Mouse (Mus musculus): ENCODE data around the gene Clec2d. TPM values are rescaled to one million over a fixed set of nuclear protein-coding genes. Genes with fewer than 3 reads are reported as not detected.
A peak's percentile ranks its signal among the peaks of the same experiment; 100 is the strongest.
"Not testable (repeated sequence)": the region's sequence is repeated elsewhere in the genome, so short reads cannot be mapped to it uniquely, and the experiment has no call there.

Clec2d gene
- 58.5 and 127 TPM in 2 replicates for polyA plus RNA-seq (2012; ENCODE audit: insufficient read depth, insufficient read length, missing spikeins)

DNA sequence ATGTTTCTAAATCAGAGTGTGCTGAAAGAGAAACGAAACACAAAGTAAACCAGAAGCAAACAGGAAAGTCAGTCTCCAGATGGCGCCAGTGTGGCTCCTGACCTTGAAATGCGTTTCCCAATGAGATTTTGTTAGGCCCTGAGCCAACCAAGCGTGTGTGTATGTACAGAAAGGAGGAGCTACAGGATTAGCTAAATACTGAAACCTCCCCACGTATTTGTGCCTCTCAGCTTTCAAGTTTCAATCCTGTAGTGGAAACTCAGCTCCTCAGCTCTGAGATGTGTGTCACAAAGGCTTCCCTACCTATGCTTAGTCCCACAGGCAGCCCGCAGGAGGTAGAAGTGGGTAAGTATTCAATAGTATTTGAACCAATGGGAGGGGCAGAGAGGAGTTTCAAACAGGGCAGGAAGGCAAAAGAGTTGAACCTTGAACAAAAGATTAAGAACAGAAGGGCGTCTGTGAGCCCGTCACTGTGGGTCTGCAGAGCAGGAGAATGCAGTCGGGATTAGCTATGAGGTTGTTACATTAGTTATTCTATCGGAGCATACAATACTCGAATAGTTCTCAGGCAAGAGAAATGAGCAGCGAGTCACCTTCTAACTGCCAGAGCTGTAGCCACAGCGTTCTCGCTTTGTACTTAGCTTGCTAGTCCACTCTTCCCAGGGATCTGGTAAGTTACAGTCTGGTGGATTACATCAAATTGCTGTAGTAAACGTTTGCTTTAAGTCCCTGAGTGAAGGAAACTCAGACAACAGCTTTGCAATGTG is at the start of gene Clec2d:
Gene Clec2d, plus strand, starts transcription at position 213 of the 767 bp plus-strand sequence.
- Histone ChIP-seq H3K4me3 (ENCODE audit: insufficient read depth, low read depth, low read length) (peak within 1 kb of the TSS; percentile 84), H3K27ac (replicated peaks; ENCODE audit: low read depth, low read length) (peak within 1 kb of the TSS; percentile 99)

DNA sequence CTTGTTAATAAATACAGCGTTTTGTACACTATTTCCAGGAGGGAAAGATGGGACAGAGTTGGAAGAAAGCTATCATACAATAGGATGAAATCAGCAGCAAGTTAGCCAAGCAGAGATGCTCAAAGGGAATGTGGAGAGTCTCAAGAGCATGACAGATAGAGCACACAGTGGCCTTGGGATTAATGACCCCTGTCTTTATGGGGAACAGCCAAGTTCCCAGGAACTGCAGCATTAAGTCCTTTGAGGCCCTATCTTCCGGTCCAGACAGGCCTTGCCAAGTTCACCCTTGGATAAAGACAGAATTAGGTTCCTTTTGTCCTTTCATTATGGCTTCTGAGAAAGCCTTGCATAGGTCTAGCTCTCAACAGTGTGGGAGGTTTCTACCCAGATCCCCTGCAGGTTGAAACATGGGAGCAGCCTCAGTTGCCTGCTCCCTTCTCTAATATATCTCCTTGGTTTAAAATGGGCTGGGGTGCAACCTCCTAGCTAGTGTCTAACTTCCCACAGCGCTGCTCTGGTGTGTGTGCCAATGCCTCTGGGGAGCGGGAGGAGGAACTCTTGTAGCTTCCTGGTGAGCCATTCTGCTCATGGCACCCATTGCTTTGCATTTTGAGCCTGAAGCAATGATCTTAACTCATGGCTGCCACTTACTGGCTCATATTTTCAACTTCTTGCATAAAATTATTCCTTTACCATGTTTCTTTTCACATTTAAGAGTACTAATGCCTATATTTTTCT is 47.6 kb upstream of the Clec2d start:
- 0 out of 2 replicates have a peak overlapping the region, but pooled peaks have one; percentile 33 for H3K27ac ChIP-seq (replicated peaks; ENCODE audit: low read depth, low read length)
- no peak overlapping the region for H3K4me3 ChIP-seq (ENCODE audit: insufficient read depth, low read depth, low read length)
- peaks cover 5% of the 10 kb centered on the region; the same call in 1 of the 2 replicates for H3K4me1 ChIP-seq (ENCODE audit: control insufficient read depth, insufficient read depth, insufficient read length, low read length)

More for the DNA sequence above, at the start of gene Clec2d:
- 0 out of 2 replicates have a peak, but pooled peaks cover 2% of the 10 kb centered on the region for H3K4me1 ChIP-seq (ENCODE audit: control insufficient read depth, insufficient read depth, insufficient read length, low read length)

GRCm38 (mm10) chr6:129146812-129147211 is 33.6 kb upstream of the Clec2d start:
- Histone ChIP-seq H3K27ac (replicated peaks; ENCODE audit: low read depth, low read length) (peak overlapping the region; percentile 87), H3K4me3 (ENCODE audit: insufficient read depth, low read depth, low read length) (no peak overlapping the region), H3K4me1 (ENCODE audit: control insufficient read depth, insufficient read depth, insufficient read length, low read length) (no peaks in the 10 kb centered on the region)

GRCm38 (mm10) chr6:129160103-129160502 is 20.3 kb upstream of the Clec2d start:
- H3K27ac ChIP-seq (replicated peaks; ENCODE audit: low read depth, low read length) = no peak overlapping the region
- H3K4me3 ChIP-seq (ENCODE audit: insufficient read depth, low read depth, low read length) = no peak overlapping the region
- no peaks in the 10 kb centered on the region; the same call in 1 of the 2 replicates for H3K4me1 ChIP-seq (ENCODE audit: control insufficient read depth, insufficient read depth, insufficient read length, low read length)

DNA sequence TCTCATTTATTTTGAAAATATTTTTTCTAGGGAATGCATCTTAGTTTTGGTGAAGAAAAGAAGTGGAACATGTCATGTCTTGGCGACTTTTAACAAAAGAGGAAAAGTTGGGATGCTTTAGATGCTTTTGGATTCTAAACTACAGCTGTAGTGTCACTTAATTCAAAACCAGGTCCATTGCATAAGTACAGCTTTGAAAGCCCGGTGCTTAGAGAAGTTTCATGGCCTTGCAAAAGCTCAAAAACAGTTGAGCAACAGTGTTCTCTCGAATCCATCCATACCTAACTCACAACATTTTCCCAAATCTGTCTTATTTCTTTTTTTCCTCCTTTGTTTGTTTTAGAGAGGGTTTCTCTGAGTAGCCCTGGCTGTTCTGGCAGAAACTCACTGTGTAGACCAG is 19.3 kb upstream of the Clec2d start:
- no peaks in the 10 kb centered on the region; the same call in 1 of the 2 replicates for H3K4me1 ChIP-seq (ENCODE audit: control insufficient read depth, insufficient read depth, insufficient read length, low read length)
- H3K27ac ChIP-seq (replicated peaks; ENCODE audit: low read depth, low read length) = peak overlapping the region; percentile 96
- no peak overlapping the region for H3K4me3 ChIP-seq (ENCODE audit: insufficient read depth, low read depth, low read length)

- peak overlapping the region; percentile 77 for H3K27ac ChIP-seq (replicated peaks; ENCODE audit: low read depth, low read length)
- no peaks in the 10 kb centered on the region; the same call in 1 of the 2 replicates for H3K4me1 ChIP-seq (ENCODE audit: control insufficient read depth, insufficient read depth, insufficient read length, low read length)
- no peak overlapping the region for H3K4me3 ChIP-seq (ENCODE audit: insufficient read depth, low read depth, low read length)
These were observed 18.5 kb upstream of the Clec2d start for GRCm38 (mm10) chr6:129161951-129162350.

GRCm38 (mm10) chr6:129162587-129163159 is 17.7 kb upstream of the Clec2d start:
- H3K4me3 ChIP-seq (ENCODE audit: insufficient read depth, low read depth, low read length) = no peak overlapping the region
- no peak overlapping the region for H3K27ac ChIP-seq (replicated peaks; ENCODE audit: low read depth, low read length)
- H3K4me1 ChIP-seq (ENCODE audit: control insufficient read depth, insufficient read depth, insufficient read length, low read length) = no peaks in the 10 kb centered on the region; the same call in 1 of the 2 replicates

DNA sequence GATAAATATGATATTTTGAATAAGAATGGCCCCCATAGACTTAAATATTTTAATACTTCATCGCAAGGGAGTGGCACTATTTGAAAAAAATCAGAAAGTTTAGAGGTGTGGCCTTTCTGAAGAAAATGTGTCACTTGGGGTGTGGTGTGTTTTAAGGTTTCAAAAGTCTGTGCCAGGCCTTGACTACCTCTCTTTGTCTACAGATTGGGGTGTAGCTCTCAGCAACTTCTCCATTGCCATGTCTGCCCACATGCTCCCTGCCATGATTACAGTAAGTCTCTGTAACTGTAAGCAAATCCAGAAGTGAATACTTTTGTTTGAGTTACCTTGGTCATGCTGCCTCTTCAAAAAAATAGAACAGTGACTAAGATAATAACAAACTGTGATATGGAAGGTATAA is 16.8 kb upstream of the Clec2d start:
- no peaks in the 10 kb centered on the region; the same call in 1 of the 2 replicates for H3K4me1 ChIP-seq (ENCODE audit: control insufficient read depth, insufficient read depth, insufficient read length, low read length)

GRCm38 (mm10) chr6:129170925-129171324 is 9.5 kb upstream of the Clec2d start:
- Histone ChIP-seq H3K4me1 (ENCODE audit: control insufficient read depth, insufficient read depth, insufficient read length, low read length) (no peaks in the 10 kb centered on the region), H3K27ac (replicated peaks; ENCODE audit: low read depth, low read length) (peak overlapping the region; percentile 64), H3K4me3 (ENCODE audit: insufficient read depth, low read depth, low read length) (no peak overlapping the region)

More for the DNA sequence above, 16.8 kb upstream of the Clec2d start:
- no peak overlapping the region for H3K4me3 ChIP-seq (ENCODE audit: insufficient read depth, low read depth, low read length)
- no peak overlapping the region for H3K27ac ChIP-seq (replicated peaks; ENCODE audit: low read depth, low read length)

- peak overlapping the region; percentile 64 for H3K27ac ChIP-seq (replicated peaks; ENCODE audit: low read depth, low read length)
- no peak overlapping the region for H3K4me3 ChIP-seq (ENCODE audit: insufficient read depth, low read depth, low read length)
- no peaks in the 10 kb centered on the region for H3K4me1 ChIP-seq (ENCODE audit: control insufficient read depth, insufficient read depth, insufficient read length, low read length)
These were observed 8.7 kb upstream of the Clec2d start for GRCm38 (mm10) chr6:129171675-129172074.

- Histone ChIP-seq H3K4me1 (ENCODE audit: control insufficient read depth, insufficient read depth, insufficient read length, low read length) (0 out of 2 replicates have a peak, but pooled peaks cover 2% of the 10 kb centered on the region), H3K4me3 (ENCODE audit: insufficient read depth, low read depth, low read length) (no peak overlapping the region), H3K27ac (replicated peaks; ENCODE audit: low read depth, low read length) (no peak overlapping the region)
These were observed 5.6 kb upstream of the Clec2d start for GRCm38 (mm10) chr6:129174836-129175235.

- Histone ChIP-seq H3K4me1 (ENCODE audit: control insufficient read depth, insufficient read depth, insufficient read length, low read length) (0 out of 2 replicates have a peak, but pooled peaks cover 2% of the 10 kb centered on the region), H3K27ac (replicated peaks; ENCODE audit: low read depth, low read length) (no peak overlapping the region), H3K4me3 (ENCODE audit: insufficient read depth, low read depth, low read length) (no peak overlapping the region)
These were observed 4.8 kb upstream of the Clec2d start for GRCm38 (mm10) chr6:129175612-129176011.

GRCm38 (mm10) chr6:129176621-129177020 is 3.8 kb upstream of the Clec2d start:
- Histone ChIP-seq H3K4me1 (ENCODE audit: control insufficient read depth, insufficient read depth, insufficient read length, low read length) (0 out of 2 replicates have a peak, but pooled peaks cover 2% of the 10 kb centered on the region), H3K27ac (replicated peaks; ENCODE audit: low read depth, low read length) (no peak overlapping the region), H3K4me3 (ENCODE audit: insufficient read depth, low read depth, low read length) (no peak overlapping the region)

GRCm38 (mm10) chr6:129179281-129179680 is 1.1 kb upstream of the Clec2d start:
- Histone ChIP-seq H3K4me3 (ENCODE audit: insufficient read depth, low read depth, low read length) (no peak overlapping the region), H3K4me1 (ENCODE audit: control insufficient read depth, insufficient read depth, insufficient read length, low read length) (0 out of 2 replicates have a peak, but pooled peaks cover 2% of the 10 kb centered on the region), H3K27ac (replicated peaks; ENCODE audit: low read depth, low read length) (peak overlapping the region; percentile 91)

- H3K4me1 ChIP-seq (ENCODE audit: control insufficient read depth, insufficient read depth, insufficient read length, low read length); H3K4me3 ChIP-seq (ENCODE audit: insufficient read depth, low read depth, low read length): not testable (repeated sequence)
- H3K27ac ChIP-seq (replicated peaks; ENCODE audit: low read depth, low read length) = peak overlapping the region; percentile 80
These were observed 584 bp upstream of the Clec2d start for GRCm38 (mm10) chr6:129179831-129180230.

All from brown adipose tissue, adult 24 weeks (tissue).